Mouse (Mus musculus): ENCODE data around the gene Kti12.

Kti12 gene

GRCm38 (mm10) chr4:108847715-108848504 lies at the start of gene Kti12:
Gene Kti12, plus strand, starts transcription at chr4:108847785.
- peak; percentile 71 for DNase-seq (ENCODE audit: low spot score)

GRCm38 (mm10) chr4:108798083-108798830 lies 49.3 kb upstream of the Kti12 start:
- DNase-seq (ENCODE audit: low spot score), result no peak

GRCm38 (mm10) chr4:108803535-108803934 lies 44.0 kb upstream of the Kti12 start:
- DNase-seq (ENCODE audit: low spot score), result no peak

- DNase-seq (ENCODE audit: low spot score), result no peak
Observed at GRCm38 (mm10) chr4:108811142-108811541, 36.4 kb upstream of the Kti12 start.

- DNase-seq (ENCODE audit: low spot score), result no peak
Observed at GRCm38 (mm10) chr4:108811550-108811949, 36.0 kb upstream of the Kti12 start.

GRCm38 (mm10) chr4:108825677-108826076 lies 21.9 kb upstream of the Kti12 start:
- DNase-seq (ENCODE audit: low spot score), result no peak

- no peak for DNase-seq (ENCODE audit: low spot score)
Observed at GRCm38 (mm10) chr4:108826096-108826495, 21.5 kb upstream of the Kti12 start.

- DNase-seq (ENCODE audit: low spot score), result no peak
Observed at GRCm38 (mm10) chr4:108826643-108827042, 20.9 kb upstream of the Kti12 start.

GRCm38 (mm10) chr4:108830698-108831097 lies 16.9 kb upstream of the Kti12 start:
- no peak for DNase-seq (ENCODE audit: low spot score)

- DNase-seq (ENCODE audit: low spot score), result peak; percentile 87
Observed at GRCm38 (mm10) chr4:108832916-108833827, 14.4 kb upstream of the Kti12 start, which contains the start of gene Btf3l4. Gene Btf3l4, minus strand, starts transcription at chr4:108833614.

GRCm38 (mm10) chr4:108833828-108834114 lies 13.8 kb upstream of the Kti12 start:
- no peak for DNase-seq (ENCODE audit: low spot score)

- peak; percentile 82 for DNase-seq (ENCODE audit: low spot score)
Observed at GRCm38 (mm10) chr4:108834115-108834970, 13.2 kb upstream of the Kti12 start, which contains the start of gene Txndc12. Gene Txndc12, plus strand, starts transcription at chr4:108834601.

GRCm38 (mm10) chr4:108834971-108835311 lies 12.6 kb upstream of the Kti12 start:
- no peak for DNase-seq (ENCODE audit: low spot score)

- DNase-seq (ENCODE audit: low spot score), result no peak
Observed at GRCm38 (mm10) chr4:108835496-108835895, 12.1 kb upstream of the Kti12 start.

GRCm38 (mm10) chr4:108838031-108838430 lies 9.6 kb upstream of the Kti12 start:
- no peak for DNase-seq (ENCODE audit: low spot score)

- no peak for DNase-seq (ENCODE audit: low spot score)
Observed at GRCm38 (mm10) chr4:108841920-108842578, 5.5 kb upstream of the Kti12 start.

GRCm38 (mm10) chr4:108843336-108843735 lies 4.2 kb upstream of the Kti12 start:
- no peak for DNase-seq (ENCODE audit: low spot score)

GRCm38 (mm10) chr4:108845824-108846569 lies 1.6 kb upstream of the Kti12 start:
- DNase-seq (ENCODE audit: low spot score), result no peak

GRCm38 (mm10) chr4:108848505-108848848 lies 892 bp downstream of the Kti12 start, which contains the start of gene A730015C16Rik:
Gene A730015C16Rik, minus strand, starts transcription at chr4:108848619.
- no peak for DNase-seq (ENCODE audit: low spot score)

GRCm38 (mm10) chr4:108866806-108867205 lies 19.2 kb downstream of the Kti12 start:
- no peak for DNase-seq (ENCODE audit: low spot score)
